Mouse (Mus musculus) cortical plate, adult 2 months (tissue): ENCODE data around the gene Limk2.

Source experiments
- CTCF ChIP-seq: fragments of 200-500 bp; IDR thresholded peaks from 2 replicates; pipeline ENCODE4 v1.5.1; 2011; ENCODE audit warnings: mild to moderate bottlenecking, control low read depth, low read length; ENCODE audit not compliant: insufficient read depth; ENCODE audit errors: extremely low read depth
- POLR2A ChIP-seq: fragments of 200-500 bp; IDR thresholded peaks from 2 replicates; pipeline ENCODE4 v1.6.1; 2011; ENCODE audit warnings: mild to moderate bottlenecking, low read length, control low read depth; ENCODE audit not compliant: insufficient read depth; ENCODE audit errors: extremely low read depth

GRCm38 (mm10) chr11:3328271-3328670, 80.7 kb downstream of the Limk2 start:
- TF ChIP-seq CTCF (no peak), POLR2A (no peak)
